Mouse (Mus musculus) frontal cortex, postnatal 36 days (tissue): Measurements from ENCODE around the gene Atxn7.

Experiments used
- DNase-seq, 2 experiments: peaks; one replicate each; pipeline ENCODE4 v3.0.0; 2022; ENCODE audit warnings: low spot score in 2 of 2

The Atxn7 gene

GRCm38 (mm10) chr14:14120230-14121096, 159.2 kb downstream of the Atxn7 start, which contains the start of gene Psmd6:
TSS of gene Psmd6 (minus strand) at chr14:14120984.
- peak; percentile 90 to 92 for DNase-seq
